Mouse (Mus musculus) ovary, postnatal 10 days (tissue): ENCODE data around the gene Lmtk2.
A peak's percentile ranks its signal among the peaks of the same experiment; 100 is the strongest.

Experiments
- DNase-seq: peaks from one replicate; pipeline ENCODE4 v3.0.0; 2022; ENCODE audit warnings: low spot score

The Lmtk2 gene

DNA sequence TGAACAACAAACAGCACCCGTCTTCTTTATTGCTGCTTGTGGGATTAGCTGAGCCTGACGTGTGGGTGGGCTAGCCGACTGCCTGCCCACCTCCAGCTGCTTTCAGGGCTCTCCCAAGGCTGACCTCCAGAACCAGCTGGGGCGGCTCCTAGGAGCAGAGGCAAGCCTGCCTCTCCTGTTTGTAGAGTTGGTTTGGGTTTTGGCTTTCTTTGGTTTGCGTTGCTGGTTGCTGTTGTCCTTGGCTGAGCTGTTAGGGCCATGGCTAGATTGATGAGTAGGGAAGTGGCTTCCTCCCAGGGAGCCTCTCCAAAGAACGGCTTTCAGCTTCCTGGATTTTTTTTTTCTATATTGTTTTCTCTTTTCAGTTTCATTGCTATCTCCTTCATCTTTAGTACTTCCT is 78.0 kb downstream of the Lmtk2 start:
- no peak for DNase-seq

DNA sequence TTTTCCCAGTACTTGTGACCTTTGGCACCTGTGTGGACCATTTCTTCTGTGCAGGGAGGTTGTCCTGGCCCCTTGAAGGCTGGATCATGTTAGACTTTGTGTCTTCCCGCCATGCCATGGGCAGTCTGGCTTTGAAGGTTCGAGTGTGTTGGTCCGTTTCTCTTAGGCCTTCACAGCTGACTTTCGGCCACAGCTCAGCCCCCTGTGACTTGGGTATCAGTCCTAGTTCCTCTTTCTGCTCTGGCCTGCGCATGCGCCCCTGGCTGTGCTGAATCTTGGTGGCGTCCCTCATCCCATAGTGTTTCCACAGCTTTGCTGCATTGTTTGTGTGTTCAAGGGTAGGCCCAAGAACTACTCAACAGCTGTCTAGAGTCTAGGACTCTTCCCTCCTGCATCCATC is 81.0 kb downstream of the Lmtk2 start:
- no peak for DNase-seq

- DNase-seq = no peak
Observed at GRCm38 (mm10) chr5:144182542-144183247, 82.5 kb downstream of the Lmtk2 start.

DNA sequence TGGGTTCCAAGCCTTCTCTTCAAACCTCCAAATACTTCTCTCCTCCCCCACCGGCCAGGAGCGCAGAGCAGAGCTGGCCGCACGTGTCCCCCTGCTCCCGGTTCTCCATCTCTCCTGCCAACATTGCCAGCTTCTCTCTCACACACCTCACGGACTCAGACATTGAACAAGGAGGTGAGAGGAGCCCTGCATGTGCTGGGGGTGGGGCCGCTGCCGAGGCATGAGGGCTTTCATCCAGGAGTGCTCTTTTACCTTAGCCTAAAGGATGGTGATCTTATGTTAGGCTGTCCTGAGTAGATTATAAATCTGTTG is 83.0 kb downstream of the Lmtk2 start:
- no peak for DNase-seq

DNA sequence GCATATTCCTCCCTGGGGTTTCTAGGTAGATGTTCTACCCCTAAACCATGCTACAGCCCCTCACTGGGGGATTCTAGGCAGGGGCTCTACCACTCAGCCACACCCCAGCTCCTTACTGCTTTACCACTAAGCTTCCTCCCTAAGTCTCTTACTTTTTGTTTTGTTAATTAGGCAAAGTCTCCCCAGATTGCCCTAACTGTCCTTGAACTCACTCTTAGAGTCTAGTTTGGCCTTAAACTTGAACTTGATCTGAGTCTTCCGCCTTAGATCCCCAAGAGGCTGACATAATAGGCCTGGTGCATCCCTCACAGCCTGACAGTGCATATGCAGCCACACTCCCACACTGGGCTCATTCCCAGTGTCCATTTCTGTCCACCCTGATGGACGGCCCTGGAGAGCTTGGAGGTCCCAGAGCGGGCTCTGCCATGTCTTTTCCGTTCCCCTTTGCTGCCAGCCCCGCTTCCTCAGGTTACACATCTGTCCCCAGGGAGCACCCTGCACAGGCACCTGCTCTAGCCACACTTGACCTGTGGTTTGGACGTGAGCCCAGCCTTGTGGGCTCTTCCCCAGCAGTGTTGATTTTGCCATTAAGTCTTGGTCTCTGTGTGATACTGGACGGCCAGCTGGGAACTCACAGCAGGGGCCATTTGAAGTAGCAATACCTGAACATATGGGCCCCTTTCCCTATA is 83.6 kb downstream of the Lmtk2 start:
- DNase-seq = no peak

DNA sequence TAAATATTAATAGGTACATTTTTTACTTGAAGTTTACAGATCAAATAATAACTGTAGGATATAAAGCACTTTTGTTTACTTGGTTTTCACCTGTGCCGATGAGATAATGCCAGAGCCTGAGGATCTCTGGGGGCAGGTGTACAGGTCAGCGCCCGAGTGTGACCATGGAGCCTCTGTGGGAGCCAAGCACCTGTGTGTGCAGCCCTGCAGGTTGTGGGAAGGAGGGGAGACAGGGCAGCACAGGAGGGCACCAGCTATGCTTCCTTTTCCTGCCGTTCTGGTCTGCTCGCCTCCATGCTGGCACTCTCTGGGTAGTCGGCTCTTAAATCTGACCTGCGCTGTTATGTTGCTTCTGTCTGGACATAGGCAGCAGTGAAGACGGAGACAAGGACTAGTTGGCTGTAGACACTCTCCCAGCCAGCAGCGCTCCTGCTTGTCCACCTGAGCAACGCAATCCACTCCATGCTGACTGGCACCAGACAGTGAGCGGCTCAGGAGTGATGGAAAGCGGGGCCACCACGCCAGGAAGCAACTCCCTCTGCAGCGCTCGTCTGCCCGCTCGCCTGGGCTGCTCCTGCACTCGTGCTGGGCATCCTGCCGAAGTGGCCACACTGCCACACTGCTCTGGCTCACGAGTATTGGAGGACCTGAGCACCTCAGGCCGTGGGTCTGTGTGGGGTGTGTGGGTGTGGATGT is 84.3 kb downstream of the Lmtk2 start:
- DNase-seq = no peak

DNA sequence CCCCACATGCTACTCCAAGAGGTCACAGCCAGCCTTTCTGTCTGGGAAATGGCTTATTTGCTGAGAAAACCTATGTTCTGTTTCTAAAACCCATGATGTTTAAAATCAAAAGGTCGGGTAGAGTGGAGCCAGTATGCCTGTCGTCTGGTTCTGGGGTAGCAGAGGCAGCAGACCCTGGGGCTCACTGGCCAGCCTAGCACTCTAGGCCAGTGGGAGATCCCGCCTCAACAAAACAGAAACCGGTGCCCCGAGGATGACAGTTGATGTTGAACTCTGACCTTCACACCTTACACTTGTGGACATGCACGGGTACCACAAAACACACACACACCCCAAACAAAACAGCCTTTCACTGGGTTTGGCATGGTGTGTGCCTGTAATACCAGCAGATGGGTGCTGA is 88.2 kb downstream of the Lmtk2 start:
- no peak for DNase-seq

- DNase-seq = no peak
Observed at GRCm38 (mm10) chr5:144189327-144189726, 89.1 kb downstream of the Lmtk2 start.

GRCm38 (mm10) chr5:144189950-144190583 is 89.8 kb downstream of the Lmtk2 start, which contains the start of gene Bhlha15:
Gene Bhlha15 (plus strand): TSS chr5:144190286.
- DNase-seq = no peak

GRCm38 (mm10) chr5:144191026-144191425 is 90.8 kb downstream of the Lmtk2 start:
- DNase-seq = no peak

GRCm38 (mm10) chr5:144192673-144193072 is 92.4 kb downstream of the Lmtk2 start:
- no peak for DNase-seq

- DNase-seq = no peak
Observed at GRCm38 (mm10) chr5:144194416-144194815, 94.2 kb downstream of the Lmtk2 start.

- no peak for DNase-seq
Observed at GRCm38 (mm10) chr5:144195567-144195966, 95.3 kb downstream of the Lmtk2 start.

GRCm38 (mm10) chr5:144200616-144201015 is 100.4 kb downstream of the Lmtk2 start:
- DNase-seq = no peak

DNA sequence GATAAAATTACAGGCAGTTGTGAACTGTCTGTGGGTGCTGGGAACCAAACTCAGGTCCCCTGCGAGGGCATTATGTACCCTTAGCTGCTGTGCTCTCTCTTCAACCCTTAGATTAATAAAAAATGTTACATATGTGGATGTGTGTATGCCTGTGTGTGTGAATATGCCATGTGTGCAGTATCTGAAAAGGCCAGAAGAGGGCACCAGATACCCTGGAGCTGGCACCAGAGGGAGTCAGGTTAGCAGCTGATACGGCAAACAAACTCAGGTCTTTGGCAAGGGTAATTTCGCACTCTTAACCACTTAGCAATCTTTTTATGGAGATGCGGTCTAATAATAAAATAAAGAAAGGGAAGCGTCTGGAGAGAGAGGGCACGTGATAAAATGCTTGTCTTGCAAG is 102.2 kb downstream of the Lmtk2 start:
- DNase-seq = no peak

- no peak for DNase-seq
Observed at GRCm38 (mm10) chr5:144203398-144203959, 103.2 kb downstream of the Lmtk2 start.

DNA sequence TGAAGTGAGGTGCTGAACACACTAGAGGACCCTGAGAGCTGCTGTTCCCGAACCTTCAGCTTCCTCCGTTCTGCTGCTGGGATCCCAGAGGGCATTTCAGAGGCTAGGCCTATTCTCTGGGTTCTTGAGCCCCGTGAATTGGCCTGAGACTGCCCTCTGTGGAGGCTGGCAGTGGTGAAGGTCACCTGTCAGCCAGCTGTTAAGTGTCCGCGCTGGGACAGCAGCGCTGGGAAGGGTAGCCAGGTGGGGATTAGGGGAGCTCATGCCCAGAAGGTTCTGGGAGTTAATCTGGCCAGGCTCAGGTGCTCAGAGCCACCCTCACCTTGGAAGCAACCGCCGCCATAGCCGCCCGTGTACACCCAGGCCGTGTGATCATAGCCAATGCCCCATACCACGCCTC is 104.1 kb downstream of the Lmtk2 start:
- DNase-seq = no peak

DNA sequence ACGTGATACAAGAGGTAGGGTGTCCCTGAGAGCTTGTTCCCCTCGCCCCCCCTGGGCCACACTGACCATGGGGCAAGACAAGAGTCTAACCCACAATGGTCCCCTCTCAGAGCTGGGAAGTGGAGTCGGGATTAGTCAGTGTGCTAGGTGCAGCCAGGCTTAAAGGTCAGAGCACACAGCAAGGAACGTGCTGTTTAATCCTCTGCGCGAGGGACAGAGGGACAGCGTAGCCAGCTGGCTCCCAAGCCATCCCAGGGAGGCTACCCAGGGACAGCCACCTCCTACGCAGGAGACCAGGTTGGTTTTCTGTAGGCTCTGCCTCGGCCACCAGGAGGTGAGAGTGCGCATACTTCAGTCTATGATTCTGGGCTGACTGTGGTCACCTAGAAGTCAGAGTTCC is 104.7 kb downstream of the Lmtk2 start:
- DNase-seq = no peak

GRCm38 (mm10) chr5:144206069-144206468 is 105.8 kb downstream of the Lmtk2 start:
- no peak for DNase-seq

- no peak for DNase-seq
Observed at GRCm38 (mm10) chr5:144207478-144207877, 107.2 kb downstream of the Lmtk2 start.

DNA sequence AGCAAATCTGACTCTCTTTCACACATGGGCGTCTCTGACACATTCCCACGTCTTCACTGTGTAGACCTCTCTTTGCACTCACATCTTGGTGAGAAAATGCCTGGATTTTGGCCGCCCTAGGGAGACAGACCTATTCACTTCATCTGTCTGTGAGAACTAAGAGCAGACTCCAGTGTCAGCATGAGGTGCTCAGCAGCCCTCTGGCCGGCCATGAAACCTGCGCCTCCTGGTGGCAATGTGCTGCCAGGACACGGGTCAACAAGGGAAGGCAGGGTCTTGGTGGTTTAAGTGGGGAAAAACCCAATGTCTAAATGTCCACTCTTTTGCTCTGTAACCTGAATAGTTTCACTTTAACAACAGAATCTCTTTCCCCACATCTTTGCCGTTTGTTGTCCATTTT is 114.2 kb downstream of the Lmtk2 start:
- DNase-seq = peak; percentile 22

- no peak for DNase-seq
Observed at GRCm38 (mm10) chr5:144215992-144216391, 115.8 kb downstream of the Lmtk2 start.

DNA sequence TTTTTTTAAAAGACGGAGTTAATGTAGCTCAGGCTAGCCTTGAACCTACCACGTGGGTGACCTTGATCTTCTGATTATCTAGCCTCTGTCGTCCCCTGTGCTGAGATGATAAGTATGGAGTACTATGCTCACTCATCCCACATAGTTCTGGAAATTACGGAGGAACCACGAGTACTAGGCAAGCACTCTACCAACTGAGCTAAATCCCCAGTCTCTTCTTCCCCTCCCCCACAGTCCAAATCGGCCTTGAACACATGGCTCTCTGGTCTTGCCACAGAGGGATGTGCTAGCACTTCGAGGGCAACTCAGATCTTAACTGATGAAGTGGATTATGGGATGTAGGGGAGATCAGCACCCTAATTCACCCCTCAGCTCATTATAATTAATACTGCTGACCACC is 117.8 kb downstream of the Lmtk2 start:
- no peak for DNase-seq
